16 mouse cellular contexts compared by ENCODE assay signal in genomic region chr19:53306706-53307105, GRCm38 (mm10). TPM values are rescaled to one million over a fixed set of nuclear protein-coding genes. Genes with fewer than 3 reads are reported as not detected.
DNase-seq lines count a peak whose midpoint lies in the region; ATAC-seq lines count a peak whose summit lies in the region.
"Had no signal": no experiment of that assay in that cellular context is flagged by ENCODE, and none has a peak within 500 bp of the region (broad histone marks: within the 10 kb centered on the region; RNA-seq: fewer than 3 reads in every experiment).

No protein-coding gene starts in this region.

- H3K4me1 ChIP-seq in forebrain, embryonic 10.5 days: peaks cover 41% of the 10 kb centered on the region
- H3K4me1 ChIP-seq in forebrain, embryonic 16.5 days (replicated peaks; ENCODE audit: control insufficient read depth, insufficient read depth, low read length): peaks cover 4% of the 10 kb centered on the region; the same call in 1 of the 2 replicates
- peaks cover 29% of the 10 kb centered on the region for H3K4me1 ChIP-seq in embryonic facial prominence, embryonic 10.5 days
- peaks cover 12% of the 10 kb centered on the region for H3K4me1 ChIP-seq in hindbrain, embryonic 12.5 days
- peaks cover 3% of the 10 kb centered on the region; the same call in 1 of the 2 replicates for H3K4me1 ChIP-seq in midbrain, embryonic 14.5 days (ENCODE audit: control insufficient read depth, insufficient read depth, low read length)

- H3K36me3 ChIP-seq in forebrain, embryonic 10.5 days (replicated peaks): no peaks in the 10 kb centered on the region
- H3K36me3 ChIP-seq in forebrain, embryonic 16.5 days (ENCODE audit: control insufficient read depth, insufficient read depth): no peaks in the 10 kb centered on the region
- no peaks in the 10 kb centered on the region for H3K36me3 ChIP-seq in embryonic facial prominence, embryonic 10.5 days (replicated peaks)
- no peaks in the 10 kb centered on the region for H3K36me3 ChIP-seq in hindbrain, embryonic 12.5 days
- H3K36me3 ChIP-seq in midbrain, embryonic 14.5 days (ENCODE audit: control insufficient read depth, insufficient read depth, low read length): no peaks in the 10 kb centered on the region
- H3K36me3 ChIP-seq: liver, embryonic 15.5 days had no signal

- H3K27me3 ChIP-seq in forebrain, embryonic 10.5 days (ENCODE audit: poor library complexity, severe bottlenecking): no peaks in the 10 kb centered on the region
- no peaks in the 10 kb centered on the region for H3K27me3 ChIP-seq in forebrain, embryonic 16.5 days (replicated peaks; ENCODE audit: control insufficient read depth, insufficient read depth, low read length)
- no peaks in the 10 kb centered on the region for H3K27me3 ChIP-seq in embryonic facial prominence, embryonic 10.5 days (replicated peaks; ENCODE audit: low read depth, poor library complexity, severe bottlenecking)
- no peaks in the 10 kb centered on the region for H3K27me3 ChIP-seq in hindbrain, embryonic 12.5 days
- H3K27me3 ChIP-seq in midbrain, embryonic 14.5 days (ENCODE audit: control insufficient read depth, insufficient read depth, low read length): no peaks in the 10 kb centered on the region

- DNase-seq in forebrain, embryonic 10.5 days (ENCODE audit: extremely low spot score, low spot score): no peak
- DNase-seq in embryonic facial prominence, embryonic 10.5 days (ENCODE audit: low spot score): no peak
- peak; percentile 34 for DNase-seq in midbrain, embryonic 14.5 days
- no peak for DNase-seq in thymus, postnatal 4 days
- DNase-seq in left cerebral cortex, adult 9 months (ENCODE audit: low spot score in 2 of 2): no peak
- DNase-seq in right cerebral cortex, postnatal 4 days: no peak
- DNase-seq: cerebellum, adult 11 months; heart, adult 2 months; kidney, adult 9 months; layer of hippocampus, adult 9-11 months; lung, postnatal 36 days; thymus, postnatal 25 days had no signal

- no peak overlapping the region for H3K4me2 ChIP-seq in forebrain, embryonic 16.5 days (ENCODE audit: low read length)
- H3K4me2 ChIP-seq in hindbrain, embryonic 12.5 days (replicated peaks): peak overlapping the region; percentile 19
- peak overlapping the region; percentile 5 for H3K4me2 ChIP-seq in midbrain, embryonic 14.5 days (ENCODE audit: low read length)
- H3K4me2 ChIP-seq: liver, embryonic 15.5 days had no signal

- H3K4me3 ChIP-seq in forebrain, embryonic 10.5 days: peak overlapping the region; percentile 3; the same call in 1 of the 2 replicates
- H3K4me3 ChIP-seq in forebrain, embryonic 16.5 days (replicated peaks; ENCODE audit: low read length): no peak overlapping the region
- H3K4me3 ChIP-seq in embryonic facial prominence, embryonic 10.5 days: no peak overlapping the region
- H3K4me3 ChIP-seq in hindbrain, embryonic 12.5 days: no peak overlapping the region
- H3K4me3 ChIP-seq in midbrain, embryonic 14.5 days (replicated peaks; ENCODE audit: low read depth, low read length): no peak overlapping the region
- H3K4me3 ChIP-seq: erythroblast, embryonic 14.5 days; heart, adult 2 months; liver, embryonic 15.5 days had no signal

- no peak for ATAC-seq in forebrain, embryonic 16.5 days
- no peak for ATAC-seq in hindbrain, embryonic 12.5 days (ENCODE audit: low FRiP score)
- ATAC-seq in midbrain, embryonic 14.5 days (ENCODE audit: low FRiP score, low TSS enrichment): no peak

- no peaks in the 10 kb centered on the region for H3K9me3 ChIP-seq in forebrain, embryonic 10.5 days
- no peaks in the 10 kb centered on the region for H3K9me3 ChIP-seq in forebrain, embryonic 16.5 days (ENCODE audit: control insufficient read depth, low read length)
- no peaks in the 10 kb centered on the region for H3K9me3 ChIP-seq in embryonic facial prominence, embryonic 10.5 days
- H3K9me3 ChIP-seq in hindbrain, embryonic 12.5 days (replicated peaks): no peaks in the 10 kb centered on the region
- H3K9me3 ChIP-seq in midbrain, embryonic 14.5 days (ENCODE audit: control insufficient read depth, low read length): no peaks in the 10 kb centered on the region
- H3K9me3 ChIP-seq: liver, embryonic 15.5 days had no signal

- no peak overlapping the region for H3K9ac ChIP-seq in forebrain, embryonic 16.5 days (replicated peaks; ENCODE audit: low read depth, low read length)
- H3K9ac ChIP-seq in hindbrain, embryonic 12.5 days: no peak overlapping the region
- H3K9ac ChIP-seq in midbrain, embryonic 14.5 days (replicated peaks; ENCODE audit: low read length): no peak overlapping the region
- H3K9ac ChIP-seq: liver, embryonic 15.5 days had no signal

- peak overlapping the region; percentile 81 for H3K27ac ChIP-seq in forebrain, embryonic 10.5 days
- no peak overlapping the region for H3K27ac ChIP-seq in forebrain, embryonic 16.5 days (ENCODE audit: low read length)
- peak overlapping the region; percentile 59 for H3K27ac ChIP-seq in embryonic facial prominence, embryonic 10.5 days (replicated peaks)
- H3K27ac ChIP-seq in hindbrain, embryonic 12.5 days: peak overlapping the region; percentile 67
- H3K27ac ChIP-seq in midbrain, embryonic 14.5 days (replicated peaks; ENCODE audit: low read depth, low read length): no peak overlapping the region
- H3K27ac ChIP-seq: heart, adult 2 months; liver, embryonic 15.5 days had no signal

- WGBS in forebrain, embryonic 10.5 days: 15% methylated on average over 11 of the region's 11 CpGs
- 5% methylated on average over 11 of the region's 11 CpGs for WGBS in forebrain, embryonic 16.5 days
- 34% methylated on average over 11 of the region's 11 CpGs for WGBS in embryonic facial prominence, embryonic 10.5 days
- 30% methylated on average over 11 of the region's 11 CpGs for WGBS in hindbrain, embryonic 12.5 days
- 9% methylated on average over 11 of the region's 11 CpGs for WGBS in midbrain, embryonic 14.5 days

RNA-seq across cellular contexts. Expression of gene Mxi1, which starts 3.6 kb away (rescaled TPM):
- polyA plus RNA-seq in forebrain, embryonic 10.5 days (2016; fragmentation: Nextera tagmentation; extraction: Ambion mirVana): 16.1 and 20.7 TPM in 2 replicates
- polyA plus RNA-seq in forebrain, embryonic 16.5 days (2015; fragmentation: Nextera tagmentation; extraction: Ambion mirVana): 46.7 and 61.4 TPM in 2 replicates
- polyA plus RNA-seq in embryonic facial prominence, embryonic 10.5 days (2016; fragmentation: Nextera tagmentation; extraction: Ambion mirVana): 29.2 and 33.0 TPM in 2 replicates
- 76.2 and 78.4 TPM in 2 replicates for polyA plus RNA-seq in hindbrain, embryonic 12.5 days (2016; fragmentation: Nextera tagmentation; extraction: Ambion mirVana)
- polyA plus RNA-seq in midbrain, embryonic 14.5 days (2014; fragmentation: Nextera tagmentation; extraction: Ambion mirVana): 51.0 and 59.3 TPM in 2 replicates

Comparison
In these comparisons a context has a peak if more than half of its experiments do, and no peak if none do; other contexts are left out.
1. H3K27ac ChIP-seq: peak in forebrain, embryonic 10.5 days (single experiment), embryonic facial prominence, embryonic 10.5 days (single experiment) and hindbrain, embryonic 12.5 days (single experiment); none in forebrain, embryonic 16.5 days (single experiment) and midbrain, embryonic 14.5 days (single experiment).